In the genomic region with DNA sequence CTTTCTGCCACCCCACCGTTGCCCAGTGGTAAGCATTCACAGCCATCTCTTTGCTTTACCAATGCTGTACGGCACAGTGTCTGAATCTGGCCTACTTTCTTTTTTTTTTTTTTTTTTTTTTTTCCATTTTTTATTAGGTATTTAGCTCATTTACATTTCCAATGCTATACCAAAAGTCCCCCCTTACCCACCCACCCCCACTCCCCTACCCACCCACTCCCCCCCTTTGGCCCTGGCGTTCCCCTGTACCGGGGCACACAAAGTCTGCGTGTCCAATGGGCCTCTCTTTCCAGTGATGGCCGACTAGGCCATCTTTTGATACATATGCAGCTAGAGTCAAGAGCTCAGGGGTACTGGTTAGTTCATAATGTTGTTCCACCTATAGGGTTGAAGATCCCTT, we compare ENCODE assay signal across 21 mouse cellular contexts. TPM values are rescaled to one million over a fixed set of nuclear protein-coding genes. Genes with fewer than 3 reads are reported as not detected.
DNase-seq lines count a peak whose midpoint lies in the region; ATAC-seq lines count a peak whose summit lies in the region.
"Not testable (repeated sequence)": the region's sequence is repeated elsewhere in the genome, so short reads cannot be mapped to it uniquely, and the experiment has no call there.
"Had no signal": no experiment of that assay in that cellular context is flagged by ENCODE, and none has a peak within 500 bp of the region (broad histone marks: within the 10 kb centered on the region; RNA-seq: fewer than 3 reads in every experiment).

No protein-coding gene starts in this region.

- DNase-seq in embryonic facial prominence, embryonic 11.5 days (ENCODE audit: low spot score); intestine, embryonic 14.5 days (ENCODE audit: low spot score); midbrain, embryonic 11.5 days (ENCODE audit: low spot score, missing footprints): not testable (repeated sequence)

- not testable (repeated sequence) for H3K27ac ChIP-seq in embryonic facial prominence, embryonic 11.5 days (replicated peaks; ENCODE audit: low read depth, low read length); forebrain, embryonic 12.5 days; heart, embryonic 11.5 days (ENCODE audit: low read depth, low read length); intestine, embryonic 14.5 days (ENCODE audit: low read depth); limb, embryonic 13.5 days; midbrain, embryonic 11.5 days (ENCODE audit: low read depth, low read length); neural tube, embryonic 12.5 days

- WGBS in embryonic facial prominence, embryonic 11.5 days: 88% methylated on average over 2 of the region's 6 CpGs
- WGBS in forebrain, embryonic 12.5 days: 97% methylated on average over 2 of the region's 6 CpGs
- 82% methylated on average over 2 of the region's 6 CpGs for WGBS in heart, embryonic 11.5 days (ENCODE audit: insufficient replicate concordance)
- WGBS in intestine, embryonic 14.5 days: 100% methylated on average over 2 of the region's 6 CpGs
- 91% methylated on average over 2 of the region's 6 CpGs for WGBS in limb, embryonic 13.5 days
- 90% methylated on average over 2 of the region's 6 CpGs for WGBS in midbrain, embryonic 11.5 days
- WGBS in neural tube, embryonic 12.5 days: 87% methylated on average over 2 of the region's 6 CpGs

- not testable (repeated sequence) for H3K27me3 ChIP-seq in embryonic facial prominence, embryonic 11.5 days (ENCODE audit: control insufficient read depth, insufficient read depth, low read length); forebrain, embryonic 12.5 days; heart, embryonic 11.5 days (ENCODE audit: control insufficient read depth, insufficient read depth, low read length); intestine, embryonic 14.5 days (replicated peaks; ENCODE audit: control insufficient read depth, insufficient read depth, low read length); limb, embryonic 13.5 days; midbrain, embryonic 11.5 days (ENCODE audit: control insufficient read depth, insufficient read depth, low read length); neural tube, embryonic 12.5 days (replicated peaks)

- H3K9me3 ChIP-seq in embryonic facial prominence, embryonic 11.5 days (replicated peaks; ENCODE audit: control insufficient read depth, low read length); forebrain, embryonic 12.5 days; heart, embryonic 11.5 days (replicated peaks; ENCODE audit: control insufficient read depth, low read length); intestine, embryonic 14.5 days (ENCODE audit: control insufficient read depth, low read length); limb, embryonic 13.5 days; midbrain, embryonic 11.5 days (ENCODE audit: control insufficient read depth, low read length); neural tube, embryonic 12.5 days: not testable (repeated sequence)

- not testable (repeated sequence) for H3K9ac ChIP-seq in embryonic facial prominence, embryonic 11.5 days (replicated peaks; ENCODE audit: low read length); forebrain, embryonic 12.5 days; heart, embryonic 11.5 days (ENCODE audit: low read depth, low read length); intestine, embryonic 14.5 days (ENCODE audit: low read length); limb, embryonic 13.5 days; midbrain, embryonic 11.5 days (ENCODE audit: low read length); neural tube, embryonic 12.5 days

- not testable (repeated sequence) for H3K4me2 ChIP-seq in embryonic facial prominence, embryonic 11.5 days (ENCODE audit: low read depth, low read length); forebrain, embryonic 12.5 days; heart, embryonic 11.5 days; intestine, embryonic 14.5 days (ENCODE audit: low read length); limb, embryonic 13.5 days (replicated peaks); midbrain, embryonic 11.5 days; neural tube, embryonic 12.5 days (replicated peaks)

- H3K4me1 ChIP-seq in embryonic facial prominence, embryonic 11.5 days (ENCODE audit: control insufficient read depth, insufficient read depth, low read length); forebrain, embryonic 12.5 days; heart, embryonic 11.5 days (ENCODE audit: control insufficient read depth, insufficient read depth, low read length); intestine, embryonic 14.5 days (replicated peaks; ENCODE audit: control insufficient read depth, insufficient read depth, low read length); limb, embryonic 13.5 days; midbrain, embryonic 11.5 days (ENCODE audit: control insufficient read depth, insufficient read depth, low read length); neural tube, embryonic 12.5 days: not testable (repeated sequence)

- not testable (repeated sequence) for H3K36me3 ChIP-seq in embryonic facial prominence, embryonic 11.5 days (replicated peaks; ENCODE audit: control insufficient read depth, insufficient read depth, low read depth, low read length); forebrain, embryonic 12.5 days (replicated peaks); heart, embryonic 11.5 days (ENCODE audit: control insufficient read depth, insufficient read depth, low read length); intestine, embryonic 14.5 days (ENCODE audit: control insufficient read depth, insufficient read depth, low read length); limb, embryonic 13.5 days; midbrain, embryonic 11.5 days (ENCODE audit: control insufficient read depth, insufficient read depth, low read length); neural tube, embryonic 12.5 days

- H3K4me3 ChIP-seq in embryonic facial prominence, embryonic 11.5 days (ENCODE audit: low read depth, low read length); forebrain, embryonic 12.5 days (replicated peaks); heart, embryonic 11.5 days (ENCODE audit: low read depth, low read length); intestine, embryonic 14.5 days (ENCODE audit: low read depth, low read length); limb, embryonic 13.5 days; midbrain, embryonic 11.5 days (ENCODE audit: low read depth, low read length); neural tube, embryonic 12.5 days: not testable (repeated sequence)

- ATAC-seq in embryonic facial prominence, embryonic 11.5 days (replicated peaks; ENCODE audit: insufficient number of reproducible peaks, low FRiP score, low TSS enrichment, low read depth): peak; percentile 81
- ATAC-seq in forebrain, embryonic 12.5 days (ENCODE audit: low FRiP score): peak; percentile 86
- ATAC-seq in heart, embryonic 11.5 days (replicated peaks; ENCODE audit: insufficient number of reproducible peaks, low FRiP score, low TSS enrichment): 0 out of 2 replicates have a peak, but pooled peaks have one; percentile 49
- peak; percentile 84; the same call in 1 of the 2 replicates for ATAC-seq in intestine, embryonic 14.5 days (replicated peaks; ENCODE audit: low FRiP score, low TSS enrichment, low read depth)
- ATAC-seq in limb, embryonic 13.5 days (ENCODE audit: low FRiP score, low read depth): peak; percentile 82; the same call in 1 of the 2 replicates
- ATAC-seq in midbrain, embryonic 11.5 days (ENCODE audit: low FRiP score): peak; percentile 83; the same call in 1 of the 2 replicates
- peak; percentile 61; the same call in 1 of the 2 replicates for ATAC-seq in neural tube, embryonic 12.5 days (ENCODE audit: low FRiP score, low read depth)

RNA-seq across cellular contexts. Expression of a gene that starts 10.3 kb away (rescaled TPM):
- not detected in 2 replicates for polyA plus RNA-seq in embryonic facial prominence, embryonic 11.5 days (2014; fragmentation: Nextera tagmentation; extraction: Ambion mirVana)
- polyA plus RNA-seq in forebrain, embryonic 12.5 days (2016; fragmentation: Nextera tagmentation; extraction: Ambion mirVana): not detected in 2 replicates
- not detected in 2 replicates for polyA plus RNA-seq in heart, embryonic 11.5 days (2014; fragmentation: Nextera tagmentation; extraction: Ambion mirVana)
- 0.12 and 0.18 TPM in 2 replicates for polyA plus RNA-seq in intestine, embryonic 14.5 days (2014; fragmentation: Nextera tagmentation; extraction: Ambion mirVana)
- not detected in 2 replicates for polyA plus RNA-seq in limb, embryonic 13.5 days (2015; fragmentation: Nextera tagmentation; extraction: Ambion mirVana)
- polyA plus RNA-seq in midbrain, embryonic 11.5 days (2014; fragmentation: Nextera tagmentation; extraction: Ambion mirVana): 0.06 TPM in 1 of 2 replicates, not detected in the other
- not detected in 2 replicates for polyA plus RNA-seq in neural tube, embryonic 12.5 days (2016; fragmentation: Nextera tagmentation; extraction: Ambion mirVana)
- polyA plus RNA-seq: brain, embryonic 14.5 days; C2C12; frontal cortex, adult 2 months; heart, embryonic 10.5 days; heart, postnatal 0 days; hindbrain, embryonic 15.5 days; kidney, adult 2 months; limb, embryonic 10.5 days; liver, embryonic 12.5 days; liver, postnatal 0 days; midbrain, embryonic 16.5 days; myocyte had no signal

RNA-seq across cellular contexts. Expression of a gene that starts 33.7 kb away (rescaled TPM):
- 11.5 and 14.5 TPM in 2 replicates for polyA plus RNA-seq in embryonic facial prominence, embryonic 11.5 days (2014; fragmentation: Nextera tagmentation; extraction: Ambion mirVana)
- polyA plus RNA-seq in forebrain, embryonic 12.5 days (2016; fragmentation: Nextera tagmentation; extraction: Ambion mirVana): 1.8 and 4.2 TPM in 2 replicates
- 0.41 and 0.59 TPM in 2 replicates for polyA plus RNA-seq in heart, embryonic 11.5 days (2014; fragmentation: Nextera tagmentation; extraction: Ambion mirVana)
- polyA plus RNA-seq in intestine, embryonic 14.5 days (2014; fragmentation: Nextera tagmentation; extraction: Ambion mirVana): 6.7 and 9.6 TPM in 2 replicates
- 45.5 and 48.4 TPM in 2 replicates for polyA plus RNA-seq in limb, embryonic 13.5 days (2015; fragmentation: Nextera tagmentation; extraction: Ambion mirVana)
- 3.9 and 4.0 TPM in 2 replicates for polyA plus RNA-seq in midbrain, embryonic 11.5 days (2014; fragmentation: Nextera tagmentation; extraction: Ambion mirVana)
- polyA plus RNA-seq in neural tube, embryonic 12.5 days (2016; fragmentation: Nextera tagmentation; extraction: Ambion mirVana): 2.7 and 2.8 TPM in 2 replicates
- polyA plus RNA-seq: activated CD4-positive, CD25-positive, alpha-beta regulatory T cell, adult 4 months; adrenal gland, adult 2 months; C2C12; myocyte had no signal
